Mouse (Mus musculus): ENCODE data around the gene Olfr1326-ps1. TPM values are rescaled to one million over a fixed set of nuclear protein-coding genes. Genes with fewer than 3 reads are reported as not detected.

The Olfr1326-ps1 gene
- polyA plus RNA-seq (2014; fragmentation: Nextera tagmentation; extraction: Ambion mirVana): not detected in 2 replicates

- Histone ChIP-seq H3K27ac (ENCODE audit: low read depth, low read length) (no peak within 1 kb of the TSS), H3K4me1 (ENCODE audit: control insufficient read depth, insufficient read depth, low read length) (no peaks in the 10 kb centered on the region), H3K27me3 (ENCODE audit: control insufficient read depth, insufficient read depth, low read length) (no peaks in the 10 kb centered on the region), H3K4me2 (no peak within 1 kb of the TSS), H3K4me3 (ENCODE audit: low read depth, low read length) (no peak within 1 kb of the TSS), H3K9me3 (replicated peaks; ENCODE audit: control insufficient read depth, low read length) (no peaks in the 10 kb centered on the region), H3K9ac (ENCODE audit: low read depth, low read length) (no peak within 1 kb of the TSS), H3K36me3 (ENCODE audit: control insufficient read depth, insufficient read depth, low read length) (no peaks in the 10 kb centered on the region)
- no peak for ATAC-seq (replicated peaks; ENCODE audit: insufficient number of reproducible peaks, low FRiP score, low TSS enrichment)
Measured at GRCm38 (mm10) chrX:74574788-74575187, at the start of gene Olfr1326-ps1. Olfr1326-ps1 (minus strand) TSS chrX:74574888.

GRCm38 (mm10) chrX:74592379-74592778 lies 17.7 kb upstream of the Olfr1326-ps1 start, which contains the start of gene Olfr1325:
Olfr1325 (plus strand) TSS chrX:74592679.
- Histone ChIP-seq H3K36me3 (ENCODE audit: control insufficient read depth, insufficient read depth, low read length) (no peaks in the 10 kb centered on the region), H3K4me1 (ENCODE audit: control insufficient read depth, insufficient read depth, low read length) (no peaks in the 10 kb centered on the region), H3K9me3 (replicated peaks; ENCODE audit: control insufficient read depth, low read length) (no peaks in the 10 kb centered on the region), H3K27me3 (ENCODE audit: control insufficient read depth, insufficient read depth, low read length) (no peaks in the 10 kb centered on the region), H3K9ac (ENCODE audit: low read depth, low read length) (no peak within 1 kb of the TSS), H3K4me3 (ENCODE audit: low read depth, low read length) (no peak within 1 kb of the TSS), H3K4me2 (no peak within 1 kb of the TSS), H3K27ac (ENCODE audit: low read depth, low read length) (no peak within 1 kb of the TSS)
- WGBS (ENCODE audit: insufficient replicate concordance): 79% methylated on average over 2 of the region's 2 CpGs
- ATAC-seq (replicated peaks; ENCODE audit: insufficient number of reproducible peaks, low FRiP score, low TSS enrichment): no peak

Other genes starting within 250 kb of the Olfr1326-ps1 start
- gene Plxna3, start 245.8 kb downstream of the Olfr1326-ps1 start, polyA plus RNA-seq (2014; fragmentation: Nextera tagmentation; extraction: Ambion mirVana): 5.3 and 6.9 TPM in 2 replicates
- gene Lage3, start 221.3 kb downstream of the Olfr1326-ps1 start, polyA plus RNA-seq (2014; fragmentation: Nextera tagmentation; extraction: Ambion mirVana): 103 and 105 TPM in 2 replicates
- gene Ubl4a, start 201.7 kb downstream of the Olfr1326-ps1 start, polyA plus RNA-seq (2014; fragmentation: Nextera tagmentation; extraction: Ambion mirVana): 66.5 and 71.0 TPM in 2 replicates
- 10.5 and 14.5 TPM in 2 replicates for gene Slc10a3, start 201.5 kb downstream of the Olfr1326-ps1 start, polyA plus RNA-seq (2014; fragmentation: Nextera tagmentation; extraction: Ambion mirVana)
- 21.8 and 23.8 TPM in 2 replicates for gene Fam3a, start 181.6 kb downstream of the Olfr1326-ps1 start, polyA plus RNA-seq (2014; fragmentation: Nextera tagmentation; extraction: Ambion mirVana)
- gene Ikbkg, start 181.6 kb downstream of the Olfr1326-ps1 start, polyA plus RNA-seq (2014; fragmentation: Nextera tagmentation; extraction: Ambion mirVana): 19.4 and 23.2 TPM in 2 replicates
- gene G6pdx, start 145.7 kb downstream of the Olfr1326-ps1 start, polyA plus RNA-seq (2014; fragmentation: Nextera tagmentation; extraction: Ambion mirVana): 25.7 and 26.6 TPM in 2 replicates
- gene Gm6880, start 93.5 kb downstream of the Olfr1326-ps1 start, polyA plus RNA-seq (2014; fragmentation: Nextera tagmentation; extraction: Ambion mirVana): not detected in 2 replicates
- gene Olfr1325, start 17.8 kb upstream of the Olfr1326-ps1 start, polyA plus RNA-seq (2014; fragmentation: Nextera tagmentation; extraction: Ambion mirVana): not detected in 2 replicates
- 0.17 TPM in 1 of 2 replicates, not detected in the other for gene Gm5640, start 70.7 kb upstream of the Olfr1326-ps1 start, polyA plus RNA-seq (2014; fragmentation: Nextera tagmentation; extraction: Ambion mirVana)
- not detected in 2 replicates for gene Gm6890, start 166.0 kb upstream of the Olfr1326-ps1 start, polyA plus RNA-seq (2014; fragmentation: Nextera tagmentation; extraction: Ambion mirVana)

All from heart, embryonic 11.5 days (tissue).